Mouse (Mus musculus): ENCODE measurements at regions not wholly inside any gene's neighbourhood (a gene's known extent, or its start where the extent isn't known, plus 50 kb on each side); places are given as distances from the start of the nearest gene placed in this dataset.

DNA sequence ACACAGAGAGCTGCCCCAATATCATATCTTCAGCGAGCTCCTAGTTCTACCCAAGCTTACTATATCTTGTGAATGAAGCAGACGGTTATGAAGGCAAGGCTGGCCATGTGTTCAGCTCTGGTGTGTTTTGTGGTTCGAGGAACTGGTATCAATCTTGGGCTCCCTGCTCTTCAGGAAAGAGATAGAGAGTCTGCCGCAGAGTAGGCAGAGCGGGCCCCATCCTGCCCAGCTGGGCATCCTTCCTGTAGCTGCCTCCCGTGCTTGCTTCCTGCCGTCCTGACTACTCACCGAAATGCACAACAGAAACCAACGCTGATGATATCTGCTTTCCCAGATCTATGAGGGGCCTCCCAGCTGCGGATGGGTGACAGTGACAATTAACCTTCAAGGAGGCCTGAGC lies 60.3 kb downstream of the Snrpe start:
- no peaks in the 10 kb centered on the region for H3K27me3 ChIP-seq
- no peak overlapping the region for H3K4me2 ChIP-seq
- no peaks in the 10 kb centered on the region for H3K9me3 ChIP-seq (replicated peaks)
- no peak overlapping the region for H3K27ac ChIP-seq
- no peaks in the 10 kb centered on the region for H3K36me3 ChIP-seq
- no peaks in the 10 kb centered on the region for H3K4me1 ChIP-seq (replicated peaks)
- 59% methylated on average over 10 of the region's 10 CpGs for WGBS
- ATAC-seq (replicated peaks; ENCODE audit: insufficient number of reproducible peaks, insufficient read depth, low FRiP score, low read depth), result no peak
- H3K9ac ChIP-seq, result no peak overlapping the region
- H3K4me3 ChIP-seq, result no peak overlapping the region

DNA sequence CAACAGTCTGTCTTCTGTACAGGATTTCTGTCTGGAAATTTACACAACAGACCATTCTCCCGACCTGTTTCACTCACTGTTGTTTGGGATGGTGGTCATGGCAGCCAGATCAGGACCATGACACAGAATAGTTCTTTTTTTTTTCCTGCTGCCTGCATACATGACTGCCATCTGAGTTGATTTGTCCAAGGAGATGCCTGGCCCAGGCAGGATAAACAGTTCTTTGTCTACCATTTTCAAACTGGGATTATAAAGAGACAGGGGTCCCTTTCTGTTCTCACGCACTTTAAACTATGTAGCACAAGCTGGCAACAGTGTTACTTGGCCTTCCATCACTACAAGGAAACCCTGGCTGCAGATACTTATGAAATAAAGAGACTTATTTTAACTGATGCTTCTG lies 61.1 kb downstream of the Snrpe start:
- Histone ChIP-seq H3K9me3 (replicated peaks) (no peaks in the 10 kb centered on the region), H3K4me1 (replicated peaks) (no peaks in the 10 kb centered on the region), H3K9ac (no peak overlapping the region), H3K27ac (no peak overlapping the region), H3K4me3 (no peak overlapping the region), H3K36me3 (no peaks in the 10 kb centered on the region), H3K4me2 (no peak overlapping the region), H3K27me3 (no peaks in the 10 kb centered on the region)
- no peak for ATAC-seq (replicated peaks; ENCODE audit: insufficient number of reproducible peaks, insufficient read depth, low FRiP score, low read depth)
- 57% methylated on average over 2 of the region's 2 CpGs for WGBS

DNA sequence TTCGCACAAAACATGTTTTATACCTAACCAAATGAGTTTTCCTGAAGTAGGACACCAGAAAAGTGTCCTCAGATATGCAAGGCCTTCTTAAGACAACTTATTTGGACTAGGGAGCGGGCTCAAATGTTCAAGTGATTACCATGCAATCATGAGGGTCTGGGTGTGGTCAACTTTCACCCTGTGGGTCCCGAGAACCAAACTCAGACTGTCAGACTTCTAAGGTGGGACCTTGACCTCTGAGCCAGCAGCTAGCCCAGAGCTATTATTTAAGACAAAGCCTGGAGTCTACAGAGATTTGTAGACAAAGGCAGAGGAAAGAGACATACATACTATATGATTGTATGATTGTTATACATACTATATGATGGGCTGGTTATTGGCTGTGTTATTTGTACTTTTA lies 62.5 kb downstream of the Snrpe start:
- 79% methylated on average over 3 of the region's 3 CpGs for WGBS
- no peak overlapping the region for H3K4me3 ChIP-seq
- ATAC-seq (replicated peaks; ENCODE audit: insufficient number of reproducible peaks, insufficient read depth, low FRiP score, low read depth), result no peak
- no peaks in the 10 kb centered on the region for H3K4me1 ChIP-seq (replicated peaks)
- H3K9me3 ChIP-seq (replicated peaks), result no peaks in the 10 kb centered on the region
- H3K27ac ChIP-seq, result no peak overlapping the region
- H3K36me3 ChIP-seq, result no peaks in the 10 kb centered on the region
- H3K4me2 ChIP-seq, result no peak overlapping the region
- H3K27me3 ChIP-seq, result no peaks in the 10 kb centered on the region
- no peak overlapping the region for H3K9ac ChIP-seq

GRCm38 (mm10) chr1:133544996-133545395 lies 65.1 kb downstream of the Snrpe start:
- Histone ChIP-seq H3K27me3 (no peaks in the 10 kb centered on the region), H3K4me3 (no peak overlapping the region), H3K36me3 (no peaks in the 10 kb centered on the region), H3K4me2 (no peak overlapping the region), H3K4me1 (replicated peaks) (no peaks in the 10 kb centered on the region), H3K9me3 (replicated peaks) (no peaks in the 10 kb centered on the region), H3K9ac (no peak overlapping the region), H3K27ac (no peak overlapping the region)
- 72% methylated on average over 9 of the region's 9 CpGs for WGBS
- ATAC-seq (replicated peaks; ENCODE audit: insufficient number of reproducible peaks, insufficient read depth, low FRiP score, low read depth), result no peak

DNA sequence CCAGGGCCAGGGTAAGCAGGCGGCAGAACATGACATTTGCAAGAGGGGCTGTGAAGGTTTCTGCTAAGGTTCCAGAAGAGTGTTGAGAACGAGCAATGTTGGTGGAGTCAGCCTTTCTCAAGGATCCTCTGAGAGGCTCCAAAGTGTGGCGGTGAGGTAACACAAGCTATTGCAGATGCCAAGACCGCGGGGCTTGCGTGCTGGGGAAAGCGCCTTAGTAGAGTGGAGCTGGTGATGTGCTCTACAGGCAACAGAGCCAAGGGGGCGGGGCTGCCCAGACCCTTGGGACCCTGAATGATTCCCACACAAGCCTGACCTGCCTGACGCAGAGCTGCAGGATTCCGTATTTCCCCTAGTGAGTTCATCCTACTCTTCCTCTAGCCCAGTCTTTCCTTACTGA lies 66.3 kb downstream of the Snrpe start:
- H3K4me2 ChIP-seq, result no peak overlapping the region
- H3K9ac ChIP-seq, result no peak overlapping the region
- H3K36me3 ChIP-seq, result no peaks in the 10 kb centered on the region
- no peaks in the 10 kb centered on the region for H3K27me3 ChIP-seq
- WGBS, result 76% methylated on average over 10 of the region's 10 CpGs
- H3K4me1 ChIP-seq (replicated peaks), result no peaks in the 10 kb centered on the region
- ATAC-seq (replicated peaks; ENCODE audit: insufficient number of reproducible peaks, insufficient read depth, low FRiP score, low read depth), result no peak
- H3K27ac ChIP-seq, result no peak overlapping the region
- no peaks in the 10 kb centered on the region for H3K9me3 ChIP-seq (replicated peaks)
- no peak overlapping the region for H3K4me3 ChIP-seq

GRCm38 (mm10) chr1:133541996-133542775 lies 67.9 kb downstream of the Snrpe start:
- no peaks in the 10 kb centered on the region for H3K4me1 ChIP-seq (replicated peaks)
- 70% methylated on average over 15 of the region's 15 CpGs for WGBS
- H3K4me2 ChIP-seq, result no peak overlapping the region
- H3K9ac ChIP-seq, result no peak overlapping the region
- H3K4me3 ChIP-seq, result no peak overlapping the region
- ATAC-seq (replicated peaks; ENCODE audit: insufficient number of reproducible peaks, insufficient read depth, low FRiP score, low read depth), result no peak
- no peaks in the 10 kb centered on the region for H3K9me3 ChIP-seq (replicated peaks)
- H3K27ac ChIP-seq, result no peak overlapping the region
- no peaks in the 10 kb centered on the region for H3K36me3 ChIP-seq
- H3K27me3 ChIP-seq, result no peaks in the 10 kb centered on the region

- ATAC-seq (replicated peaks; ENCODE audit: insufficient number of reproducible peaks, insufficient read depth, low FRiP score, low read depth), result no peak
- no peaks in the 10 kb centered on the region for H3K4me1 ChIP-seq (replicated peaks)
- H3K4me2 ChIP-seq, result no peak overlapping the region
- H3K27me3 ChIP-seq, result no peaks in the 10 kb centered on the region
- no peak overlapping the region for H3K27ac ChIP-seq
- no peak overlapping the region for H3K9ac ChIP-seq
- H3K4me3 ChIP-seq, result no peak overlapping the region
- H3K9me3 ChIP-seq (replicated peaks), result no peaks in the 10 kb centered on the region
- H3K36me3 ChIP-seq, result no peaks in the 10 kb centered on the region
Observed at GRCm38 (mm10) chr1:133530698-133531097, 79.4 kb downstream of the Snrpe start.

GRCm38 (mm10) chr1:133529817-133530216 lies 80.3 kb downstream of the Snrpe start:
- ATAC-seq (replicated peaks; ENCODE audit: insufficient number of reproducible peaks, insufficient read depth, low FRiP score, low read depth), result no peak
- no peaks in the 10 kb centered on the region for H3K4me1 ChIP-seq (replicated peaks)
- H3K4me2 ChIP-seq, result no peak overlapping the region
- H3K9ac ChIP-seq, result no peak overlapping the region
- no peaks in the 10 kb centered on the region for H3K9me3 ChIP-seq (replicated peaks)
- H3K27ac ChIP-seq, result no peak overlapping the region
- H3K36me3 ChIP-seq, result no peaks in the 10 kb centered on the region
- H3K27me3 ChIP-seq, result no peaks in the 10 kb centered on the region
- no peak overlapping the region for H3K4me3 ChIP-seq
- WGBS, result 84% methylated on average over 10 of the region's 10 CpGs

DNA sequence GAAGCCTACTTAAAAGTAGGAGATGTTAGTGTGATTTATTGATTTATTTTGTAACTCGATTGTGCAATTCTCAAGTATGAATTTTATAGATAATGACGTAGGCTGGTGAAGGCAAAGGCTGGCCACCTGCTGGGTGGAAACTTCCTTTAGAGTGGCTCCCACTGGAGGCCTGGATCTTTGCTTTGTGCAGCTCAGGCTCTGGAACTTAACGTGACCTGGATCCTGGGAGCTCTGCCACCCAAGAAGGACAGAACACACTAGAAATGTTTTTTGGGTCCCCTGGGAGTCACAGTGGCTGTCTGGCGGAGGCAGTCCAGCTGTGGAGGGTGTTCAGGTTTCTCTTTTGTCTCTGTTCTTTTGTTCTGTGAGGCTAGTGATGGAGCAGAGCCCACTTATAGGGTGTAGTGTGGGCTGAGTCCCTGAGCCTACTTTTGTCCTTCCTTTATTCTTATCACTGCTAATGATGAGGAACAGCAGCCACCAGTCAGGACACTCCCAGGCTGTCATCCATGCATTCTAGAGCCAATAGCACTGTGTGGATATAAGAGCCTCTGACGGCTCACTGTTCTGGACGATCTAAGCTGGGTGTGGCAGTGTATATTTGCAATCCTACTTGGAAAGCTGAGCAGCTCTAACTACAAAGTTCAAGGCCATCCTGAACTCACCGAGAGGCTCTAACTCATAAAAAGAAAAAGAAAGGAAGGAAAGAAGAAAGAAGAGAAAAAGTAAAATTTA lies 82.3 kb downstream of the Snrpe start:
- no peak overlapping the region for H3K9ac ChIP-seq
- ATAC-seq (replicated peaks; ENCODE audit: insufficient number of reproducible peaks, insufficient read depth, low FRiP score, low read depth), result no peak
- no peaks in the 10 kb centered on the region for H3K36me3 ChIP-seq
- no peaks in the 10 kb centered on the region for H3K9me3 ChIP-seq (replicated peaks)
- H3K27ac ChIP-seq, result no peak overlapping the region
- WGBS, result 46% methylated on average over 7 of the region's 7 CpGs
- H3K4me1 ChIP-seq (replicated peaks), result no peaks in the 10 kb centered on the region
- no peak overlapping the region for H3K4me2 ChIP-seq
- no peak overlapping the region for H3K4me3 ChIP-seq
- H3K27me3 ChIP-seq, result no peaks in the 10 kb centered on the region

- H3K36me3 ChIP-seq, result no peaks in the 10 kb centered on the region
- 70% methylated on average over 1 of the region's 1 CpGs for WGBS
- ATAC-seq (replicated peaks; ENCODE audit: insufficient number of reproducible peaks, insufficient read depth, low FRiP score, low read depth), result no peak
- H3K4me2 ChIP-seq, result no peak overlapping the region
- no peak overlapping the region for H3K27ac ChIP-seq
- H3K27me3 ChIP-seq, result no peaks in the 10 kb centered on the region
- no peak overlapping the region for H3K9ac ChIP-seq
- H3K4me1 ChIP-seq (replicated peaks), result peaks cover 9% of the 10 kb centered on the region
- no peaks in the 10 kb centered on the region for H3K9me3 ChIP-seq (replicated peaks)
- H3K4me3 ChIP-seq, result no peak overlapping the region
Observed at GRCm38 (mm10) chr1:133522825-133523224, 87.3 kb downstream of the Snrpe start.

DNA sequence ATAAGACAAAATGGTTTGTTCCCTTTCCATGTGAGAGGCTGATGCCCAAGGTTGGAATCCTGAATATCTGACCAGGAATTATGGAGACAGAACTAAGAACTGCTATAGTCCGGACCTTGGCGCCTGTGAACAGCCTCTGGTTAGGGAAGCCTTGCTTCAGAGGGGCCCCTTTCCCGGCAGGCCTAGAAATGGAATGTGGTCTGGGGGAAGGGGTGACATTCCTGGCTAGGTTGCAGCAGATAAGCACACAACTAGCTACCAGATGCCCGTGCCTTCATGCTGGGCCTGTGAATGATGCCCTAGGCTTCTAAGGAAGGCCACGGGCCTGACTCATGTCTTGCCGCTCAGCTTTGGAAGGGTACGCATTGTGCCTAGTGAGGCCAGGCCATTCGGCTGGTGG lies 89.4 kb downstream of the Snrpe start:
- Histone ChIP-seq H3K9ac (no peak overlapping the region), H3K27me3 (no peaks in the 10 kb centered on the region), H3K27ac (peak overlapping the region; percentile 45; the same call in 1 of the 2 replicates), H3K4me1 (replicated peaks) (peaks cover 9% of the 10 kb centered on the region), H3K9me3 (replicated peaks) (no peaks in the 10 kb centered on the region), H3K36me3 (no peaks in the 10 kb centered on the region), H3K4me2 (no peak overlapping the region), H3K4me3 (no peak overlapping the region)
- 35% methylated on average over 8 of the region's 8 CpGs for WGBS
- ATAC-seq (replicated peaks; ENCODE audit: insufficient number of reproducible peaks, insufficient read depth, low FRiP score, low read depth), result peak; percentile 76; the same call in 1 of the 2 replicates

GRCm38 (mm10) chr1:133517020-133517419 lies 92.8 kb upstream of the Sox13 start:
- Histone ChIP-seq H3K27ac (no peak overlapping the region), H3K27me3 (no peaks in the 10 kb centered on the region), H3K9ac (no peak overlapping the region), H3K4me2 (no peak overlapping the region), H3K9me3 (replicated peaks) (no peaks in the 10 kb centered on the region), H3K4me1 (replicated peaks) (peaks cover 9% of the 10 kb centered on the region), H3K4me3 (no peak overlapping the region), H3K36me3 (no peaks in the 10 kb centered on the region)
- no peak for ATAC-seq (replicated peaks; ENCODE audit: insufficient number of reproducible peaks, insufficient read depth, low FRiP score, low read depth)
- 93% methylated on average over 5 of the region's 5 CpGs for WGBS
